Mouse (Mus musculus) CH12.LX (cell line): Measurements from ENCODE around the gene Dgcr6. TPM values are rescaled to one million over a fixed set of nuclear protein-coding genes. Genes with fewer than 3 reads are reported as not detected.

Source experiments
- DNase-seq: peaks from one replicate; pipeline ENCODE4 v3.0.0-alpha.2; 2013; ENCODE audit errors: extremely low read depth
- H3K27ac ChIP-seq: 2 replicates; pipeline ENCODE4 v1.5.1; 2012; ENCODE audit warnings: low read depth, mild to moderate bottlenecking, control low read depth, moderate library complexity; ENCODE audit not compliant: insufficient read depth
- H3K27me3 ChIP-seq: replicated peaks from 2 replicates; pipeline ENCODE3; 2012; ENCODE audit warnings: inconsistent platforms
- H3K36me3 ChIP-seq, 2 experiments: replicated peaks in 1 of 2; 2 replicates each; pipeline versions ENCODE3 to v1.6.1; 2012; ENCODE audit warnings: inconsistent platforms in 1 of 2, low read length in 1 of 2, mild to moderate bottlenecking in 1 of 2, mixed read lengths in 1 of 2, moderate library complexity in 1 of 2; ENCODE audit not compliant: control insufficient read depth in 1 of 2, insufficient read depth in 1 of 2
- H3K4me1 ChIP-seq, 2 experiments: 2 replicates each; pipeline ENCODE4 v1.6.1; 2012; ENCODE audit warnings: inconsistent platforms in 1 of 2, moderate library complexity in 1 of 2; ENCODE audit not compliant: insufficient read depth in 2 of 2, control insufficient read depth in 1 of 2
- H3K4me2 ChIP-seq: 2 replicates; pipeline ENCODE4 v1.6.1; 2012; ENCODE audit warnings: low read depth, mild to moderate bottlenecking, control low read depth; ENCODE audit not compliant: poor library complexity, insufficient read depth, severe bottlenecking
- H3K4me3 ChIP-seq, 3 experiments: fragments of 150-350 bp in 1 of 3; sonication (generic) in 1 of 3; replicated peaks in 1 of 3; 2 replicates each; pipeline versions ENCODE3 to v1.5.1; 2011 to 2012; ENCODE audit warnings: low read depth in 2 of 3, low read length in 2 of 3, mild to moderate bottlenecking in 2 of 3, moderate library complexity in 2 of 3, control low read depth in 1 of 3, improper control_type of control experiment in 1 of 3, inconsistent platforms in 1 of 3, mixed read lengths in 1 of 3; ENCODE audit not compliant: poor library complexity in 1 of 3
- H3K79me2 ChIP-seq: replicated peaks from 2 replicates; pipeline ENCODE4 v1.6.1; 2012; ENCODE audit warnings: mild to moderate bottlenecking, moderate library complexity; ENCODE audit not compliant: control insufficient read depth, poor library complexity, insufficient read depth, severe bottlenecking; ENCODE audit errors: extremely low read depth
- H3K9ac ChIP-seq: 2 replicates; pipeline ENCODE4 v1.6.1; 2012; ENCODE audit warnings: low read depth, mild to moderate bottlenecking, control low read depth, moderate library complexity; ENCODE audit not compliant: insufficient read depth
- H3K9me3 ChIP-seq: replicated peaks from 2 replicates; pipeline ENCODE3; 2012; ENCODE audit warnings: low read length, inconsistent platforms, mixed read lengths
- CHD1 ChIP-seq: IDR thresholded peaks from 2 replicates; pipeline ENCODE4 v1.6.1; 2012; ENCODE audit warnings: low read depth, low read length, improper control_type of control experiment, inconsistent platforms
- CHD2 ChIP-seq: IDR thresholded peaks from 2 replicates; pipeline ENCODE4 v1.6.1; 2011; ENCODE audit warnings: low read length, improper control_type of control experiment
- ELF1 ChIP-seq: IDR thresholded peaks from 2 replicates; pipeline ENCODE4 v1.6.1; 2014; ENCODE audit warnings: low read depth, mild to moderate bottlenecking, inconsistent platforms, low read length, improper control_type of control experiment
- NELFE ChIP-seq: IDR thresholded peaks from 2 replicates; pipeline ENCODE4 v1.6.1; 2011; ENCODE audit warnings: low read depth, low read length, improper control_type of control experiment
- NRF1 ChIP-seq: IDR thresholded peaks from 2 replicates; pipeline ENCODE4 v1.6.1; 2014; ENCODE audit warnings: low read depth, mild to moderate bottlenecking, inconsistent platforms, low read length, improper control_type of control experiment, moderate library complexity
- POLR2A ChIP-seq: IDR thresholded peaks from 2 replicates; pipeline ENCODE4 v1.6.1; 2011; ENCODE audit warnings: low read depth, mild to moderate bottlenecking, improper control_type of control experiment, low read length
- POLR2AphosphoS2 ChIP-seq: IDR thresholded peaks from 2 replicates; pipeline ENCODE4 v1.6.1; 2011; ENCODE audit warnings: low read depth, low read length, improper control_type of control experiment
- RAD21 ChIP-seq: IDR thresholded peaks from 2 replicates; pipeline ENCODE4 v1.6.1; 2011; ENCODE audit warnings: low read depth, mild to moderate bottlenecking, low read length, improper control_type of control experiment, moderate library complexity
- SIN3A ChIP-seq: IDR thresholded peaks from 2 replicates; pipeline ENCODE4 v1.6.1; 2012; ENCODE audit warnings: low read length, improper control_type of control experiment, inconsistent platforms
- SMC3 ChIP-seq: IDR thresholded peaks from 2 replicates; pipeline ENCODE4 v1.6.1; 2011; ENCODE audit warnings: low read depth, low read length, improper control_type of control experiment
- TCF12 ChIP-seq: IDR thresholded peaks from 2 replicates; pipeline ENCODE4 v1.6.1; 2014; ENCODE audit warnings: low read depth, mild to moderate bottlenecking, inconsistent platforms, low read length, improper control_type of control experiment
- dilution Hi-C: fragments of 300-500 bp; cut with MboI; formaldehyde crosslinking; loops from 2 replicates; pipeline ENCODE4 v1.14.3; 2020; ENCODE audit warnings: low sequenced_read_pairs; ENCODE audit not compliant: extremely low pct_unique_long_range_greater_than_20kb, extremely low pct_ligation_motif_present
- in situ Hi-C: fragments of 300-500 bp; cut with MboI; formaldehyde crosslinking; loops from 3 replicates; pipeline ENCODE4 v1.14.3; 2019; ENCODE audit warnings: low sequenced_read_pairs, low pct_ligation_motif_present, low pct_unique_long_range_greater_than_20kb, mixed read lengths
- polyA plus RNA-seq: library from polyadenylated mRNA; unstranded; fragments of >175 nt; gene quantifications from 2 replicates; pipeline ENCODE4 v1.2.1, GENCODE M21; 2012; ENCODE audit warnings: low read depth; ENCODE audit not compliant: insufficient read length
- total RNA-seq, 2 experiments: library from RNA; depleted of rRNA; stranded (reverse); fragments of 300-350 nt in 1 of 2; fragments of >200 nt in 1 of 2; gene quantifications; 2 replicates each; pipeline ENCODE4 v1.2.3; 2012 to 2014

The Dgcr6 gene
- total and polyA plus RNA-seq, 3 experiments: 13.0 to 41.5 (median 32.4) TPM

DNA sequence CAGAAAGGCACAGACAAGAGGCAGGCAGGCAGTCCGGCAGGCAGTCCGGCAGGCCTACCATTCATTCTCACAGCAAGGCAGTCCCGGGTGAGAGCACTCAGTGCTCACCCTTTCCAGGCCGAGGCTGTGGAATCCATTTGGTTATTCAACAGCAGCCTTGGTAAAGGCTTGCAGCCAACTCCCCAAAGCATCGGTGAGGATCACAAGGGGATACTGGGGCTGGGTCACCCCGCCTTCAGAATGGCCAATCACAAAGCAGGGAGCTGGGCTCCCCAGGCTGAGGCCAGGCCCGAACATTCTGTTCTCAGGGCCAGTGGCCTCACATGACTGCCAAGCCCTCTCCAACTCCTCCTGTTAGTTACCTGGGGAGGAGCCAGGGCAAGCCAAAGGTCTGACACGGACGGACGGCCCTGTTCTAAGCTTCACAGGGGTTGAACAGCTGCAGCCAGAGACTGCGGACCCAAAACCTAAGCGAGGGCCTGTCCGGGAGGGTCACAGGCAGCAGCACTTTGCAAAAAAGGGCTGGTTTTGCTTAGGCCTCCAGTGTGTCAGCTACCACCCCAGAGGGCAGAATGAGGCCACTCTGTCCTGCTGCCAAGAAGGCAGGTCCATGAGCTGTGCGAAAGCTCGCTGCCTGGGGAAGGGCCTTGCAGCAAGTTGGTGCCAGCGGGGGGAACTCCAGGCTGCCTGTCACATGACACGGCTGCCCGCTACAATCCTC, 30.7 kb downstream of the Dgcr6 start:
- DNase-seq: no peak
- Histone ChIP-seq H3K4me2 (no peak overlapping the region), H3K79me2 (no peaks in the 10 kb centered on the region), H3K27ac (no peak overlapping the region), H3K4me3 (no peak overlapping the region), H3K9me3 (no peaks in the 10 kb centered on the region), H3K4me1 (peaks cover 16 to 21% of the 10 kb centered on the region in 2 experiments), H3K27me3 (peaks cover 86% of the 10 kb centered on the region), H3K9ac (no peak overlapping the region), H3K36me3 (no peaks in the 10 kb centered on the region)
- TF ChIP-seq NRF1 (no peak), ELF1 (no peak), POLR2AphosphoS2 (no peak), CHD2 (no peak)
- in situ Hi-C loops: no loop called here
- dilution Hi-C loops: no loop called here

DNA sequence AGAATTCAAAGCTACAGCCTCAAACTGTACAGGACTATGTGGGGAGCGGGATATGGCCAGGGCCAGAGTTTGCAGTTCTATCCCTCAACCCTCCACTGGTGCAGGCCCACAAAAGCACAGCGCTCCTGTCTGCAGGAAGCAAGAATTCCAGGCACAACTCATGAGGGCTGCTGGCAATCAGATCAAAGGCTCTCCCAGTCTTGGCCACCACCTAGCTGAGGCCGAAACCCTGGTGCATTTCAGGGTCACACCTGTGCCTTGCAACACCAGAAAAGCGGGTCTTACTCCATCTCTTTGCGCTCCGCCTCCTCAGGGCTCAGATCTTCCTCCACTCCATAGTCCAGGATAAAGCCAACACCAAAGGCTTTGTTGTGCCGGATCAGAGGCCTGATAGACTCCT, 31.6 kb downstream of the Dgcr6 start:
- no peaks in the 10 kb centered on the region for H3K36me3 ChIP-seq
- no peak overlapping the region for H3K9ac ChIP-seq
- in situ Hi-C loops (no loop called here), dilution Hi-C loops (no loop called here)
- H3K27ac ChIP-seq: no peak overlapping the region
- H3K9me3 ChIP-seq: no peaks in the 10 kb centered on the region
- H3K4me1 ChIP-seq: peaks cover 21 to 25% of the 10 kb centered on the region in 2 experiments
- no peak overlapping the region for H3K4me3 ChIP-seq
- no peak for TF ChIP-seq SMC3
- TF ChIP-seq RAD21: no peak
- TF ChIP-seq SIN3A: no peak
- DNase-seq: no peak
- H3K79me2 ChIP-seq: no peaks in the 10 kb centered on the region
- no peak overlapping the region for H3K4me2 ChIP-seq
- H3K27me3 ChIP-seq: peaks cover 92% of the 10 kb centered on the region

GRCm38 (mm10) chr16:18087101-18087500, 34.4 kb downstream of the Dgcr6 start:
- H3K4me1 ChIP-seq: peaks cover 19 to 25% of the 10 kb centered on the region in 2 experiments
- H3K4me2 ChIP-seq: no peak overlapping the region
- H3K27ac ChIP-seq: no peak overlapping the region
- TF ChIP-seq POLR2A (no peak), CHD1 (no peak), POLR2AphosphoS2 (no peak), NELFE (no peak), TCF12 (no peak)
- H3K9ac ChIP-seq: no peak overlapping the region
- H3K9me3 ChIP-seq: peaks cover 2% of the 10 kb centered on the region
- in situ Hi-C loops: no loop called here
- dilution Hi-C loops: no loop called here
- H3K79me2 ChIP-seq: no peaks in the 10 kb centered on the region
- no peak for DNase-seq
- no peak overlapping the region for H3K4me3 ChIP-seq
- no peaks in the 10 kb centered on the region for H3K36me3 ChIP-seq
- peaks cover 92% of the 10 kb centered on the region for H3K27me3 ChIP-seq
